Mouse (Mus musculus) limb, embryonic 10.5 days (tissue): ENCODE measurements around the gene Nfkbie. TPM values are rescaled to one million over a fixed set of nuclear protein-coding genes. Genes with fewer than 3 reads are reported as not detected.

Experiments used
- DNase-seq: peaks from one replicate; pipeline ENCODE4 v3.0.0-alpha.2; 2017; ENCODE audit warnings: low spot score
- H3K27ac ChIP-seq: fragments of 300-500 bp; sonication (generic); 2 replicates; pipeline ENCODE4 v1.5.1; 2016; ENCODE audit warnings: mild to moderate bottlenecking
- H3K27me3 ChIP-seq: fragments of 300-500 bp; sonication (generic); 2 replicates; pipeline ENCODE4 v1.6.1; 2016; ENCODE audit warnings: low read depth, mild to moderate bottlenecking; ENCODE audit not compliant: poor library complexity, severe bottlenecking
- H3K36me3 ChIP-seq: fragments of 300-500 bp; sonication (generic); 2 replicates; pipeline ENCODE4 v1.6.1; 2016; ENCODE audit warnings: mild to moderate bottlenecking, moderate library complexity
- H3K4me1 ChIP-seq: fragments of 300-500 bp; sonication (generic); 2 replicates; pipeline ENCODE4 v1.6.1; 2016
- H3K4me3 ChIP-seq: fragments of 300-500 bp; sonication (generic); 2 replicates; pipeline ENCODE4 v1.5.1; 2016; ENCODE audit warnings: mild to moderate bottlenecking, moderate library complexity
- H3K9me3 ChIP-seq: fragments of 300-500 bp; sonication (generic); replicated peaks from 2 replicates; pipeline ENCODE4 v1.6.1; 2016; ENCODE audit warnings: mild to moderate bottlenecking
- WGBS: fragments of 180-500 bp; shearing (Covaris S2); methylation state at CpG from one replicate; pipeline ENCODE4 v1.1.7; 2016; 5-methylcytosine and 5-hydroxymethylcytosine counted together
- polyA plus RNA-seq: library from polyadenylated mRNA; unstranded; fragments of >200 nt; fragmentation: Nextera tagmentation; extraction: Ambion mirVana; gene quantifications from 2 replicates; pipeline ENCODE4 v1.2.1, GENCODE M21; 2016

Nfkbie gene
- polyA plus RNA-seq, 1 experiment from 2014 or later: 5.2 TPM

DNA sequence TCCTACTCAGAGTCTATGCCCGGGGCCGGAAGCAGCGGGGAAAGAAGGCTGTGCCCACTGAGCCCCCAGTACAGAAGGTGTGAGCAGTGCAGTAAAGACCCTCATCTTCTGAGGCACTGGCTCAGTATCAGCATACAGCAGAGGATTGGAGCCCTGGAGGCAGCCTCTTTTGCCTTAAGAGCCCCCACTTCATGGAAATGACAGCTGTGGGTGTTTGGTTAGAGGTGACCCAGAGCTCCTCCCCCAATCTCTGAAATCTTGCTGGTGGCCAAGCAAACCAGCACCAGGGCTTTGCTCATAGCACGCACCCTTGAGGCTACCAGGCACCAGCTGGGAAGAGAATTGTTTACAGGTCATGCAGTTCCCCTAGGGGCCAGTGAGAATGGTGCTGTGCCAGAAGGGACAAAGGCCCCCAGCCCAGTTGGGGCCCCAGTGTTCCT is 11.7 kb downstream of the Nfkbie start:
- no peak for DNase-seq
- peaks cover 72% of the 10 kb centered on the region for H3K36me3 ChIP-seq
- H3K4me3 ChIP-seq: peak overlapping the region; percentile 18; the same call in 1 of the 2 replicates
- no peaks in the 10 kb centered on the region for H3K9me3 ChIP-seq
- WGBS: 25% methylated on average over 4 of the region's 4 CpGs
- peaks cover 37% of the 10 kb centered on the region for H3K4me1 ChIP-seq
- no peak overlapping the region for H3K27ac ChIP-seq
- no peaks in the 10 kb centered on the region for H3K27me3 ChIP-seq

DNA sequence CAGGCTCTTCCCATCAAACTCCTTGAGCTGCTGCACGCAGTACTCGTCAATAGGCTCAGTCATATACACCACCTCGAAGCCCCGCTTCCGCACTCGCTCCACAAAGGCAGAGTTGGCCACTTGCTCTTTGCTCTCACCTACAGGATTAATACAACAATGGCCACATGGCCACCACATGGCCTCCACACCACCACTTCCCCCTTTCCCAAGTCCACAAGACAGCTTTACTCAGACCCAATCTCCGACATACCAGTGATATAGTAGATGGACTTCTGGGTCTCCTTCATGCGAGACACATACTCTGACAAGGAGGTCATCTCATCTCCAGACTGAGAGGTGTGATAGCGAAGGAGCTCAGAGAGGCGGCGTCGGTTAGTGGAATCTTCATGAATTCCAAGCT is 13.5 kb downstream of the Nfkbie start:
- H3K4me1 ChIP-seq: peaks cover 38% of the 10 kb centered on the region
- no peak overlapping the region for H3K4me3 ChIP-seq
- H3K27me3 ChIP-seq: no peaks in the 10 kb centered on the region
- no peaks in the 10 kb centered on the region for H3K9me3 ChIP-seq
- DNase-seq: no peak
- 88% methylated on average over 12 of the region's 12 CpGs for WGBS
- H3K27ac ChIP-seq: no peak overlapping the region
- peaks cover 76% of the 10 kb centered on the region for H3K36me3 ChIP-seq

DNA sequence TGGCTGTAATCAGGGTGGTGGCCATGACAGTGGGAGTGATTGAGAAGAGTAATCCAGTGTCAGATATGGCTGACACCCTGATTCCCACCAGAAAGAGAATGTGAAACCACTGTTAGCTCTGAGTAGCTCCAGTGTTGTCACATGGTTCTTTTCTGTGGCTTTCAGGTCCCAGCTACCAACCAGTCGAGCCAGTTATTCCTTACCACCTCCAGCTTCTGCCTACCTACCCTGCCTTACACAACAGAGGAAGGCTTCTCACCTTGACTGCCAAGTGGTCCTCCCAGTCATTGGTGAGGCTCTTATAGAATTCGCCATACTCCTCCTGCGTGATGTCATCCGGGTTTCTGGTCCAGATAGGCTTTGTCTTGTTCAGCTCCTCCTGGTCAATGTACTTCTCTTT is 14.5 kb downstream of the Nfkbie start:
- no peak overlapping the region for H3K27ac ChIP-seq
- H3K9me3 ChIP-seq: no peaks in the 10 kb centered on the region
- peaks cover 76% of the 10 kb centered on the region for H3K36me3 ChIP-seq
- no peaks in the 10 kb centered on the region for H3K27me3 ChIP-seq
- no peak overlapping the region for H3K4me3 ChIP-seq
- peaks cover 41% of the 10 kb centered on the region for H3K4me1 ChIP-seq
- DNase-seq: no peak
- WGBS: 87% methylated on average over 4 of the region's 4 CpGs

DNA sequence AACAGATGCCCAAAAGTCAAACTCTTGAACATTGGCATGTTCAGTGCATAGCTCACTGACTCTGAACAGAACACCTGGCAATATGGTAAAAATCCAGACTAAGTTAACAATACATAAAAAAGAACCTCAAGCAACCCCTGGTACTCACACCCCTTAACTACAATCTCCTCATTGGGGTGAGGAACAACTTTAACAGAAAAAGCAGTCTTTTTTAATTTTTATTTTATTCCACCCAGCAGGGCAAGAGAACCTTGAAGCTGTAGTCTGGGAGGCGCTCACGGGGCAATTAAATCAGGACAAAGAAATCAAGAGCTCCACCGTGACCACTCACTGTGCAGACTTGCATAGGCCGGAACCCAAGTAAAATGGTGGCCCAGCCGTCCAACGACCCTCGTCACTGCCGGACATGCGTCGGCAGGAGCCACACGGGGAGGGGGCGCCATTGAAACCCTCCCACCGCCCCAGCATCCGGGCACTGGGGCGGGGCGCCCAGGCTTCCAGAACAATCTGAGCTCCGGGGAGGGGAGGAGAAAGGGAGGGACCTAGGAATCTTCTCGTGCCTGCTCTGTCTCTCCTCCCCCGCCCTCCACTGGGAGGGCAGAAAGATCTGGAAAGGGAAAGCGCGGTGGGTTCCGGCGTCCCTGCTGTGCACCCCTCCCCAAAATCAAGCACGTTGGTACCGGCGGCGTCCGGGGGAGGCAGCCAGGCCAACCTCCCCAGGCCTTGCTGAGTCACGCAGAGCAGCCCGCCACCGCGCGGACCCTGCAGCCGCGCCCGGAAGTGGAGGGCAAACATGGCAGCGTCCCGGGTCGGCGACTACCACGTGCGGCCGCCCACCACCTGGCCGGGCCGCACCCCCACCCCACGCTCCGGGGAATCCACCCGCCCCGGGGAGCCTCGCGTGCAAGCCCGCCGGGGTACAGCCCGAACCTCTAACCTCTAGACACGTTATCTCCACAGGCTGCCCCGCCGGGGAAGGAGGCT is 16.9 kb downstream of the Nfkbie start:
- Histone ChIP-seq H3K27ac (peak overlapping the region; percentile 97), H3K36me3 (peaks cover 52% of the 10 kb centered on the region), H3K4me1 (peaks cover 31% of the 10 kb centered on the region), H3K27me3 (no peaks in the 10 kb centered on the region), H3K9me3 (no peaks in the 10 kb centered on the region), H3K4me3 (peak overlapping the region; percentile 77)
- DNase-seq: peak; percentile 92
- WGBS: under 1% methylated on average over 56 of the region's 57 CpGs

DNA sequence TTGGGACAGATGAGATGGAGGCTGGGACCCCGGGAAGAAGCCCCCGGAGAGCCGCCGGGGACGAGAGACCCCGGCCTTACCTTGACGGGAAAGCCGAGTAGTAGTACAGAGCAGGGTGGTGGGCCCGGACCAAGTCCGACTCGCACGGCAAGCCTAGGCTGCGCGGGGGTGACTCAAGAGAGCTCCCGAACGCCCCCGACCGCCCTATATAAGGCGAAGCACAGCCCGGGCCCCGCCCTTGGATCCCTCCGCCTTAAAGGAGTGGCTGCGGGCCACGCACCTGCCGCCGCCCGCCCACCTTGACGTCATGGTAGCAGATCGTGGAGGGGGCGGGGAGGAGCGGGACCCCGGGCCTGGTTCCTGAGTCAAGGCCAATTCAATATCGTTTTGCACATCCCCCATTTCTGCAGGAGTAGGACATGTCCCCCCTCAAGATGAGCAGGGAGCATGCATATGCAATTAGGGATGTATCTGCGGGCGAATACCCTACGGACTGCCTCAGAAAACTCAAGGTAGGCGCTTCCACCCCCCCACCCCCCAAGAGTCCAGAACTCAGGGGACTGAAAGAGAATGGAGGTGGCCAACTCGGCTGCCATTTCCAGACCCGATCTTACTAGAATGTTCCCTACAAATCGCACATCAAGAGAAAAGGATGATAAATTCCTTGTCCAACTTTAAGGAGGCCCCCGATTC is 17.7 kb downstream of the Nfkbie start, which contains the start of gene Hsp90ab1:
Hsp90ab1 (minus strand) TSS at position 185 of the 693 bp plus-strand sequence.
- Histone ChIP-seq H3K27ac (peak within 1 kb of the TSS; percentile 97), H3K4me1 (peaks cover 31% of the 10 kb centered on the region), H3K36me3 (peaks cover 44% of the 10 kb centered on the region), H3K4me3 (peak within 1 kb of the TSS; percentile 77), H3K27me3 (no peaks in the 10 kb centered on the region), H3K9me3 (no peaks in the 10 kb centered on the region)
- under 1% methylated on average over 41 of the region's 41 CpGs for WGBS
- peak; percentile 100 for DNase-seq

DNA sequence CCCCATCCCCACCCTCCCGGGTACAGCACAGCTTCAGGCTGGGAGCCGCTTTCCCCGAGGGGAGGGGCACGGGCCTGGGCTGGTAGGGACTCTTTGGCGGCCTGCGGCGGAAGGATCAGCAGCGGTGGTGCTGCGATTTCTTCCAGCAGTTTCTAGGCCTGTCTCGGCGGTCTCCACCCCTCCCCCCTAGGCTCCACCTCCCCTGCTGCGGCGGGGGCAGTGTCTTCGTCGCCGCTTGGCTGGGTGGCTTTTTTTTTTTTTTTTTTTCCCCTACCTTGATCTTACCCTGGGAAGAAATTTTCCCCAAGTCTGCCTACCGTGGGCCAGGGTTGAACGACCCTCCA is 18.2 kb downstream of the Nfkbie start:
- Histone ChIP-seq H3K27me3 (no peaks in the 10 kb centered on the region), H3K36me3 (peaks cover 38% of the 10 kb centered on the region), H3K27ac (peak overlapping the region; percentile 97), H3K4me3 (peak overlapping the region; percentile 77), H3K4me1 (peaks cover 31% of the 10 kb centered on the region), H3K9me3 (no peaks in the 10 kb centered on the region)
- WGBS: under 1% methylated on average over 18 of the region's 18 CpGs
- peak; percentile 98 for DNase-seq

DNA sequence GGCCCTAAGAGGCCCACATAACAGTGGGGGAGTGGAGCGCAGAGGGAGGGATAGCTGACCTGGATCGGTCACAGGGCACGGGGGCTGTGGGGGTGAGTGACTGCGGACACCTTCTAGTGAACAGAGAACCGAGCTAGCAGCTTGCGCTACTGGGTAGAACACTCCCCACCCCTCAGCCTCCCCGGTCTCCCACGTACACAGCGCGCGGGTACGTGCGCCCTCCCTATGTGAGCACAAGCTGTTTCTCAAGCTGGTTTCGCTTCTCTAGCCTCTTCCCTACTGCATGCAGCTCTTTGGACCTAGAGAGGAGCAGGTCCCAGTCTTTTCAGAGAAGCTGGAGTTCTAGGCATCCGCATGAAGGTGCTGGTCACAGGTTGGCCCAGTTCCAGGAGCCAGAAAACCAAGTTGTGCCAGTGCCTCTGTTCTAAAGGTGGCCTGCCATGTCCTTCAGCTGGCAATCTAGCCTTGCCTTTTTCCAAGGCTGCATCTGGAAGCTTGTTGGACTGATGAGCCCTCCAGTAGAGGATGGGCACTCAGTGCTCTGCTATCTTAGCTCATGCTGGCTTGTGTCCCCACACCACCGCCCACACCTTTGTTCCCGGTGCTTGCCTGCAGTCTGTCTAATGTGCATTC is 18.7 kb downstream of the Nfkbie start:
- Histone ChIP-seq H3K4me3 (peak overlapping the region; percentile 77), H3K27ac (peak overlapping the region; percentile 97), H3K4me1 (peaks cover 31% of the 10 kb centered on the region), H3K9me3 (no peaks in the 10 kb centered on the region), H3K36me3 (peaks cover 33% of the 10 kb centered on the region), H3K27me3 (no peaks in the 10 kb centered on the region)
- WGBS: 5% methylated on average over 17 of the region's 17 CpGs
- peak; percentile 79 for DNase-seq

DNA sequence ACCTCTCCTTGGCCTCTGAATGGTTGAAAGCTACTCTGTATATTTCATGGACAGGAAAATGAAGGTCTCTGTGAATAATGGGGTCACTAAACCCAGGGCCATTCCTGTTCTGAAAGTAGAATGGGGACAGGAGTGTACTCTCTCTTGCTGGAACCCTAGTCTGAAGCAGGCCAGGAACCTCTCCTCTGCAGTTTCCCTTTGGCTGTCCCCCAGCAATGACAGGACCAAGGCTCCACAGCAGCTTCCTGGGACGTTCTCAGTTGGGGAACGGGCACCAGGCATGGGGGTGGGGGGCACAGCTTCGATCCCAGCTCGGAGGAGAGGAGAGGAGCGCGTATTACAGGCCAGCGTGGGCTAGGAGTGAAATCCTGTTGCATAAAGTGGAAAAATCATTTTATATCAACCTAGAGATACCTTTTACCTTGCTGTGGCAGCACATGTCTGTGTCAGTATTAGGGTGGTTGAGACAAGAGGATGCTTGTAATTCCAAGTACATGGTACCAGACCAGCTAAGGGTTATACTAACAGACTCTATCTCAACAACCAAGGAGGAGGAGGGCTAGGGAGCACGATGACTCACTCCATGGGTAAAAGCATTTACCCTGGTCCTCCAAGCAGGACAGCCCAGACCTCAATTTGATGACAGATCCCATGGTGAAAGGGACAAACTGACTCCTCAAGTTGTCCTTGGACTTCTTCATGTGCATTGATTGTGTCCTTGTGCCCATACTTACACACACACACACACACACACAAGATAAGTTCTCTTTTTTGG is 19.8 kb downstream of the Nfkbie start:
- 91% methylated on average over 8 of the region's 8 CpGs for WGBS
- no peak overlapping the region for H3K4me3 ChIP-seq
- peaks cover 32% of the 10 kb centered on the region for H3K4me1 ChIP-seq

DNA sequence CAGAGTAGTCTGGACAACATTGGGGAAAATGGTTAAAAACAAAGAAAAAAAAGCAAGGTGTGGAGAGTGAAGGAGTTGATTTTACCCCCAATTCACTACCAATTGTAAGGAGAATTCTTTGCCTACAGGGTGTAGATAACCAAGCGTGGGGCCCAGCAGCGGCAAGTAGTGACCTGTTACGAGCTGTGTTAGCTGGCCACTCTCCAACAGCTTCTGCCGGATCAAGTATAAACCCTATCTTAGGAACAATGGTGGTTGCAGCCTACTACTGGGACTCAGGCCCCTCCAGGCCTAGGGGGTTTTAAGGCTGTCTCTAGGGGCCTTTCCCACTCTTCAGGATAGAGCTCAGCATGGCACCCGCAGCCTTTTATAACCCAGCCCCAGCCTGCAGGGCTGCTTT is 22.7 kb downstream of the Nfkbie start:
- DNase-seq: no peak
- Histone ChIP-seq H3K36me3 (no peaks in the 10 kb centered on the region), H3K27me3 (no peaks in the 10 kb centered on the region), H3K27ac (no peak overlapping the region), H3K9me3 (no peaks in the 10 kb centered on the region), H3K4me1 (peaks cover 21% of the 10 kb centered on the region), H3K4me3 (no peak overlapping the region)
- WGBS: 78% methylated on average over 5 of the region's 5 CpGs

More for the DNA sequence above, 19.8 kb downstream of the Nfkbie start:
- Histone ChIP-seq H3K36me3 (peaks cover 23% of the 10 kb centered on the region), H3K9me3 (no peaks in the 10 kb centered on the region), H3K27me3 (no peaks in the 10 kb centered on the region), H3K27ac (peak overlapping the region; percentile 97)
- DNase-seq: no peak

DNA sequence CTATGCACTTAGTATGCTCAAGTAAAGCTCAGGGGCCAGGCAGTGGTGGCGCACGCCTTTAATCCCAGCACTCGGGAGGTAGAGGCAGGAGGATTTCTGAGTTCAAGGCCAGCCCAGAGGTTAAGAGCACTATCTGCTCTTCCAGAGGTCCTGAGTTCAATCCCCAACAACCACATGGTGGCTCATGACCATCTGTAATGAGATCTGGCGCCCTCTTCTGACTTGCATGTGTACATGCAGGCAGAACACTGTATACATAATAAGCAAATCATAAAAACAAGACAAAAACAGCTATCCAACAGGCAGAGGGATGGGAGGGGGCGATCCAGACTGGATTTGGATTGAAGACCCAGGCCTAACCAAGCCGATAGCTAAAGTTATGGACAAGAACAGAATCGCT is 23.3 kb downstream of the Nfkbie start:
- Histone ChIP-seq H3K36me3 (no peaks in the 10 kb centered on the region), H3K27me3 (no peaks in the 10 kb centered on the region), H3K4me1 (peaks cover 21% of the 10 kb centered on the region), H3K9me3 (no peaks in the 10 kb centered on the region), H3K27ac (no peak overlapping the region), H3K4me3 (no peak overlapping the region)
- 75% methylated on average over 7 of the region's 7 CpGs for WGBS
- no peak for DNase-seq

DNA sequence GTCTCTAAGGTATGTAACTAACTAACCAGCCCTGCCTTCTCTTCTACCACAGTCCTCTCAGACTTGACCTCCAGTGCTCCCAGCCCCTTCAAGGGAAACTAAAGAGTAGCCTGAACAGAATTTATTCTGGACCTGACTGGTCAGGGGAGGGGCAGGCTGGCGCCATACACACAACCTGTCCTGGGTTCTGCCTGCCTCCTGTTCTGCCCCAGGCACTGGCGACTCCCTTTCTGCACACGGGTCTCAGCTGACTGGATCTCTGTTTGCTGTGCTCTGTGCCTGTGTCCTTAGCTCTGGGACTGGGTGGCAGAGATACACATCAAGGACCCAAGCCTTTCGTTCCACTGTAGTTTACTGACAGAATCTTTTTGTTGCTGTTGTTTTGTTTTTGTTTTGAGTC is 24.1 kb downstream of the Nfkbie start:
- H3K27me3 ChIP-seq: no peaks in the 10 kb centered on the region
- H3K9me3 ChIP-seq: no peaks in the 10 kb centered on the region
- peaks cover 21% of the 10 kb centered on the region for H3K4me1 ChIP-seq
- 81% methylated on average over 4 of the region's 4 CpGs for WGBS
- H3K36me3 ChIP-seq: no peaks in the 10 kb centered on the region
- DNase-seq: no peak
- no peak overlapping the region for H3K27ac ChIP-seq
- H3K4me3 ChIP-seq: no peak overlapping the region

DNA sequence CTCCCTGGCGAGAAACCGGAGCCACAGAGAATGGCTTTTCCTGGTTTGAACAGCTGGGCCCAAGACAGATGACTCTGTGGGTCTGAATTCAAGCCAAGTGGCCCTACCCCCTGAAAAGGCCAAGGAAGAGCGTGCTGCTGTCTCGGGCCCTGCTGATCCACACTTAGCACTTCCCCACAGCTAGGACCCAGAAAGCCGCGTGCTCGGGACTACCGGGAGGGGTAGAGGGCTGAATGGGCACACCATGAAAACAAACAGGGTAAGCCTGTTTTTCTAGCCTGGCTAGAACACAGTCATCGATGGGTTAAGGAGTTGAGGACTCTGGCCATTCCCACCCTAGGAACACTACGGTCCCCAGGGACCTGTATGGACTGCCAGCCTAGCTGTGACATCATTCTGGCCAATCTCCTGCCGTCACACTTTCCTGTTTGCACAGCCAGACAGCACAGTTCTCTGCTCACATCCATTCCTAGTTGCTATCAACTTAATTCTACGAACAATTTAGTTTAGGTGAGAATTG is 25.5 kb downstream of the Nfkbie start:
- WGBS: 50% methylated on average over 12 of the region's 12 CpGs
- Histone ChIP-seq H3K27ac (peak overlapping the region; percentile 25; the same call in 1 of the 2 replicates), H3K9me3 (no peaks in the 10 kb centered on the region)

More for the DNA sequence above, 25.5 kb downstream of the Nfkbie start:
- H3K36me3 ChIP-seq: peaks cover 3% of the 10 kb centered on the region; the same call in 1 of the 2 replicates
- H3K27me3 ChIP-seq: no peaks in the 10 kb centered on the region
- peaks cover 29% of the 10 kb centered on the region for H3K4me1 ChIP-seq
- DNase-seq: no peak
- no peak overlapping the region for H3K4me3 ChIP-seq
